11 mouse cellular contexts compared by ENCODE assay signal in genomic region chr1:86424835-86425547, GRCm38 (mm10). TPM values are rescaled to one million over a fixed set of nuclear protein-coding genes. Genes with fewer than 3 reads are reported as not detected.
DNase-seq lines count a peak whose midpoint lies in the region; ATAC-seq and TF ChIP-seq lines count a peak whose summit lies in the region.
"Had no signal": no experiment of that assay in that cellular context is flagged by ENCODE, and none has a peak within 500 bp of the region (broad histone marks: within the 10 kb centered on the region; RNA-seq: fewer than 3 reads in every experiment).

No protein-coding gene starts in this region.

- peak overlapping the region; percentile 40; the same call in 1 of the 2 replicates for H3K9ac ChIP-seq in embryonic facial prominence, embryonic 14.5 days (ENCODE audit: low read depth, low read length)
- H3K9ac ChIP-seq in hindbrain, embryonic 16.5 days (ENCODE audit: low read depth, low read length): no peak overlapping the region

- TF ChIP-seq CTCF in thymus, adult 2 months (IDR thresholded peaks at IDR 0.05; ENCODE audit: borderline replicate concordance, control insufficient read depth, extremely low read depth, insufficient read depth, low read length, poor library complexity): no peak

- H3K4me3 ChIP-seq in thymus, adult 2 months (ENCODE audit: control insufficient read depth, insufficient read depth, low read length): no peak overlapping the region
- H3K4me3 ChIP-seq in embryonic facial prominence, embryonic 14.5 days (ENCODE audit: low read depth, low read length): no peak overlapping the region
- H3K4me3 ChIP-seq in hindbrain, embryonic 16.5 days (ENCODE audit: low read length): no peak overlapping the region
- H3K4me3 ChIP-seq: erythroblast, embryonic 14.5 days had no signal

- no peaks in the 10 kb centered on the region for H3K9me3 ChIP-seq in embryonic facial prominence, embryonic 14.5 days (ENCODE audit: control insufficient read depth, low read length)
- H3K9me3 ChIP-seq in hindbrain, embryonic 16.5 days (ENCODE audit: control insufficient read depth, low read length): no peaks in the 10 kb centered on the region

- WGBS in thymus, adult 2 months: 90% methylated on average over 11 of the region's 11 CpGs
- WGBS in embryonic facial prominence, embryonic 14.5 days: 20% methylated on average over 11 of the region's 11 CpGs
- WGBS in hindbrain, embryonic 16.5 days: 13% methylated on average over 11 of the region's 11 CpGs

- no peak for DNase-seq in thymus, adult 2 months
- DNase-seq in thymus, postnatal 14 days: no peak
- DNase-seq in embryonic facial prominence, embryonic 14.5 days (ENCODE audit: low spot score): no peak
- peak; percentile 48 for DNase-seq in retina, embryonic 14.5 days (ENCODE audit: low spot score)
- no peak for DNase-seq in spleen, postnatal 36 days (ENCODE audit: low spot score in 2 of 2)
- DNase-seq in cerebellum, adult 18-20 months: no peak
- DNase-seq in gastrocnemius, postnatal 36 days: no peak
- DNase-seq: right cerebral cortex, postnatal 4 days had no signal

- 0 out of 2 replicates have a peak, but pooled peaks have one; percentile 10 for ATAC-seq in embryonic facial prominence, embryonic 14.5 days (ENCODE audit: low read depth)
- ATAC-seq in hindbrain, embryonic 16.5 days: peak; percentile 47

- no peaks in the 10 kb centered on the region for H3K36me3 ChIP-seq in thymus, adult 2 months (ENCODE audit: control insufficient read depth, insufficient read depth, low read length)
- no peaks in the 10 kb centered on the region for H3K36me3 ChIP-seq in embryonic facial prominence, embryonic 14.5 days (ENCODE audit: control insufficient read depth, insufficient read depth, low read length)
- H3K36me3 ChIP-seq in hindbrain, embryonic 16.5 days (ENCODE audit: control insufficient read depth, insufficient read depth, low read length): no peaks in the 10 kb centered on the region

- H3K4me1 ChIP-seq in thymus, adult 2 months (replicated peaks; ENCODE audit: control insufficient read depth, insufficient read depth, low read length): peaks cover 54% of the 10 kb centered on the region
- 0 out of 2 replicates have a peak, but pooled peaks cover 10% of the 10 kb centered on the region for H3K4me1 ChIP-seq in embryonic facial prominence, embryonic 14.5 days (ENCODE audit: control insufficient read depth, insufficient read depth, low read length)
- H3K4me1 ChIP-seq in hindbrain, embryonic 16.5 days (ENCODE audit: control insufficient read depth, insufficient read depth, low read depth, low read length): peaks cover 9% of the 10 kb centered on the region

- intact Hi-C loops in gastrocnemius, postnatal 36 days (cut with DNase I): no loop called here

- TF ChIP-seq POLR2A in thymus, adult 2 months (IDR thresholded peaks at IDR 0.05; ENCODE audit: control insufficient read depth, extremely low read depth, insufficient read depth, low read length, poor library complexity): no peak

- no peak overlapping the region for H3K4me2 ChIP-seq in embryonic facial prominence, embryonic 14.5 days (ENCODE audit: low read depth, low read length)
- H3K4me2 ChIP-seq in hindbrain, embryonic 16.5 days (ENCODE audit: low read length): no peak overlapping the region

- peak overlapping the region; percentile 99 for H3K27ac ChIP-seq in thymus, adult 2 months (ENCODE audit: control insufficient read depth, insufficient read depth, low read length)
- H3K27ac ChIP-seq in embryonic facial prominence, embryonic 14.5 days (replicated peaks; ENCODE audit: low read depth, low read length): no peak overlapping the region; the same call in 1 of the 2 replicates
- no peak overlapping the region; the same call in 1 of the 2 replicates for H3K27ac ChIP-seq in hindbrain, embryonic 16.5 days (ENCODE audit: low read depth, low read length)

- H3K27me3 ChIP-seq in thymus, adult 2 months (ENCODE audit: control insufficient read depth, insufficient read depth, low read length): no peaks in the 10 kb centered on the region
- no peaks in the 10 kb centered on the region for H3K27me3 ChIP-seq in embryonic facial prominence, embryonic 14.5 days (replicated peaks; ENCODE audit: control insufficient read depth, insufficient read depth, low read length)
- no peaks in the 10 kb centered on the region for H3K27me3 ChIP-seq in hindbrain, embryonic 16.5 days (replicated peaks; ENCODE audit: control insufficient read depth, insufficient read depth, low read length)

RNA-seq across cellular contexts. Expression of gene Nmur1, which starts 1.0 kb away (rescaled TPM):
- polyA plus RNA-seq in thymus, adult 2 months (2012; rRNA removed): 0.44 and 0.64 TPM in 2 replicates
- not detected in 2 replicates for polyA plus RNA-seq in embryonic facial prominence, embryonic 14.5 days (2014; fragmentation: Nextera tagmentation; extraction: Ambion mirVana)
- 0.13 TPM in 1 of 2 replicates, not detected in the other for polyA plus RNA-seq in hindbrain, embryonic 16.5 days (2015; fragmentation: Nextera tagmentation; extraction: Ambion mirVana)
- not detected for total RNA-seq in gastrocnemius, postnatal 36 days (2021)
- total RNA-seq: left cerebral cortex, postnatal 36 days had no signal
- polyA plus RNA-seq: erythroblast, embryonic 14.5 days had no signal

RNA-seq across cellular contexts. Expression of gene Tex44, which starts 1.1 kb away (rescaled TPM):
- polyA plus RNA-seq in thymus, adult 2 months (2012; rRNA removed): 0.74 and 1.2 TPM in 2 replicates
- polyA plus RNA-seq in embryonic facial prominence, embryonic 14.5 days (2014; fragmentation: Nextera tagmentation; extraction: Ambion mirVana): not detected in 2 replicates
- polyA plus RNA-seq in hindbrain, embryonic 16.5 days (2015; fragmentation: Nextera tagmentation; extraction: Ambion mirVana): not detected in 2 replicates
- not detected for total RNA-seq in gastrocnemius, postnatal 36 days (2021)
- total RNA-seq: left cerebral cortex, postnatal 36 days had no signal
- polyA plus RNA-seq: erythroblast, embryonic 14.5 days had no signal
